Mouse (Mus musculus): ENCODE results near the gene Zfp61. TPM values are rescaled to one million over a fixed set of nuclear protein-coding genes. Genes with fewer than 3 reads are reported as not detected.

Gene Zfp61
- polyA plus RNA-seq, 1 experiment from 2014 or later, result 16.6 TPM

DNA sequence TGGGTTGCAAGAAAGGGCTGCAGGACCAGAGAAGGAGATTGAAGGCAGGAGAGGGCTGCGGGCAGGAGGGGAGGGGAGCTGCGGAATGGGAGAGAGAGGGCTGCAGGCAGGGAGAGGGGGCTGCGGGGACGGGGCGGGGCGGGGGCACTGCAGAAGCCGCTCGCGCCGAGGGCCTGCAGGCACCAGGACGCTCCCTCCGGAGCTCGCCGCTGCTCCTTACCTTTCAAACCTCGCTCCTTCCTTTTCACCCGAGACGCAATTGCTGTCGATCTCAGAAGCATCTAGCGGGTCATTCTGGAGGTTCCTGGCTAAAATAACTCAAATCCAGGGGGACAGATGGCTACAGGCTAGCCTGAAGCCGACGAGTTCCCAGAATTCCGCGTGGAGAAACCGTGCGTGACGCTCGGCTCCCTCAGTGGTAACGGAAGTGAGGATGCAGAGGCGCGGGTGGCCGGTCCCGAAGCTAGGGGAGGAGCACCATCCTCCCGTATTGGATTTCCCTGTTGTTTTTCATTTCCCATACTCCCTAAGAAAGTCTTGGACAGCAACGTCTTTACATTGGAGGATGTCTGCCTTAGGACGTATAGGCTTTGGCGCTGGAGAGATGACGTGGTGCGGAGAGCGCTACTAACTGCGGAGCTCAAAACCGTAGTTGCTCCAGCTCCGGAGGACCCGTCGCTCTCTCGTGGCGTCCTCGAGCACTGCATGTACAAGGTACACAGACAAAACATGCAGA is 1.9 kb downstream of the Zfp61 start:
- Histone ChIP-seq H3K4me2 (ENCODE audit: low read depth, low read length) (peak overlapping the region; percentile 92), H3K9ac (ENCODE audit: low read length) (peak overlapping the region; percentile 89), H3K27ac (ENCODE audit: low read length) (peak overlapping the region; percentile 76), H3K4me1 (ENCODE audit: control insufficient read depth, insufficient read depth, low read length) (peaks cover 17% of the 10 kb centered on the region), H3K27me3 (ENCODE audit: control insufficient read depth, insufficient read depth, low read length) (no peaks in the 10 kb centered on the region), H3K36me3 (ENCODE audit: control insufficient read depth, insufficient read depth) (peaks cover 37% of the 10 kb centered on the region), H3K9me3 (replicated peaks; ENCODE audit: control insufficient read depth, low read length) (no peaks in the 10 kb centered on the region), H3K4me3 (ENCODE audit: low read length) (peak overlapping the region; percentile 87)
- peak; percentile 88 for ATAC-seq (replicated peaks; ENCODE audit: extremely low read depth, insufficient read depth, low FRiP score)
- under 1% methylated on average over 47 of the region's 47 CpGs for WGBS

DNA sequence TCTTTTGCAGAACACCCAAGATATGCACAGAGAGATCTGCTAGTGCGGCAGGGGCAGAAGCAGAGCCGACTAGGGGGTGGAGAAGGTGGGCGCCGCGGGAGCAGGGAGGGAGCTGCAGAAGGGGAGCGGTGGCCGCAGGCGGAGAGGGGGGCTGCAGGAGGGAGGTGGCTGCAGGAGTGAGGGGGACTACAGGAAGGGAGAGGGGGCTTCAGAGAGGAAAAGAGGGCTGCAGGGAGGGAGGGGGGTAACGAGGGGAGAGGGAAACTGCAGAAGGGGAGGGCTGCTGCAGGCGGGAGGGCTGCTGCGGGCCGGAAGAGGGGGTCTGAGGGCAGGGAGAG is 2.4 kb downstream of the Zfp61 start:
- peak overlapping the region; percentile 87 for H3K4me3 ChIP-seq (ENCODE audit: low read length)
- H3K9me3 ChIP-seq (replicated peaks; ENCODE audit: control insufficient read depth, low read length), result no peaks in the 10 kb centered on the region
- whole genome bisulfite sequencing, result 2% methylated on average over 12 of the region's 12 CpGs
- H3K4me1 ChIP-seq (ENCODE audit: control insufficient read depth, insufficient read depth, low read length), result peaks cover 17% of the 10 kb centered on the region
- no peak overlapping the region for H3K27ac ChIP-seq (ENCODE audit: low read length)
- peaks cover 41% of the 10 kb centered on the region for H3K36me3 ChIP-seq (ENCODE audit: control insufficient read depth, insufficient read depth)
- no peak for ATAC-seq (replicated peaks; ENCODE audit: extremely low read depth, insufficient read depth, low FRiP score)
- H3K4me2 ChIP-seq (ENCODE audit: low read depth, low read length), result peak overlapping the region; percentile 92
- peak overlapping the region; percentile 89 for H3K9ac ChIP-seq (ENCODE audit: low read length)
- H3K27me3 ChIP-seq (ENCODE audit: control insufficient read depth, insufficient read depth, low read length), result no peaks in the 10 kb centered on the region

DNA sequence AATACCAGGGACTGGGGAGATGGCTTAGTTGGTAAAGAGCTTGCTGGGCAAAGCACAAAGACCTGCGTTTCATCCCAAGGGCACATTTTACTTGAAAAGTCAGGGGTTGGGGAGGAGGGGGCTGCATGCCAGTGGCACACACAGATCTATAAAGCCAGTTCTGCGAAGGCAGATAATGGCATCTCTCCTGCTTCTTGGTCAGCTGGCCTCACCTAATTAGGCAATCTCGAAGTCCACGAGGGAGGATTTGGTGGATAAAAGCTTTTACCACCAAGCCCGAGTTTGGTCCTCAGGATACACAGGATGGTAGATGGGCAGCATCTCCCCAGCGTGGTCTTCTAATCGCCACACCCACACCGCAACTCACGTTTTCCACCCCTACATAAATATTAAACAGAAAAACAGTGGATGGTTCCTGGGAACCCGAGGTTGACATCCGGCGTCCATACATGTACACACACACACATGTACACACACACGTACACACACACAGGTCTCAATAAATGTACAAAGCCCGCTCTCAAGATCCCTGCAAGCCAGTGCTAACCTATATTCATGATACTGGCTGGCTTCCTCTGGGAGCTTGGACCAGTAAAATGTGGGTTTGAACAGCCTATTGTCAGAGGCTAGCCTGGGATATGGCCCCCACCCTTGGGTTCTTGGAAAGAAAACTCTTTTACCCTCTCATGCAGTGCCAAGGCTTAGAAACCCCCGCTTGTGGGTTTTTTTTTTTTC is 3.5 kb downstream of the Zfp61 start:
- ATAC-seq (replicated peaks; ENCODE audit: extremely low read depth, insufficient read depth, low FRiP score), result no peak
- Histone ChIP-seq H3K9me3 (replicated peaks; ENCODE audit: control insufficient read depth, low read length) (no peaks in the 10 kb centered on the region), H3K36me3 (ENCODE audit: control insufficient read depth, insufficient read depth) (peaks cover 37% of the 10 kb centered on the region)

DNA sequence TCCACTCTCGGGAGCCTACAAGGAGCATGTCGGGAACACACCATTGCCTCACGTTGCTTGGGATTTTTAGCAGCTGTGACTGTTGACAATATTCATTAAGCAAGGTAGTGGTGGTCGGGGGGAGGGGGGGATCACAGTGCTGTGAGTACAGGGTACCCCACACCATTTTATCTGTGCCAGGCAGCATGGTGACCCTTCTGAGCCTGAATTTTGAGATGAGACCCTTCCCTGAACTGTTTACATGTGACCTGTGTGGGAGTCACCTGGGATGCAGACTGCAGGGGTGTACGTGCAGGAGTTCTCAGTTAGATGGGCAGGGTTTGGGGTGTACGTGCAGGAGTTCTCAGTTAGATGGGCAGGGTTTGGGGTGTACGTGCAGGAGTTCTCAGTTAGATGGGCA is 4.6 kb downstream of the Zfp61 start:
- Histone ChIP-seq H3K4me1 (ENCODE audit: control insufficient read depth, insufficient read depth, low read length) (peaks cover 17% of the 10 kb centered on the region), H3K27me3 (ENCODE audit: control insufficient read depth, insufficient read depth, low read length) (no peaks in the 10 kb centered on the region), H3K9me3 (replicated peaks; ENCODE audit: control insufficient read depth, low read length) (no peaks in the 10 kb centered on the region), H3K27ac (ENCODE audit: low read length) (no peak overlapping the region), H3K36me3 (ENCODE audit: control insufficient read depth, insufficient read depth) (peaks cover 42% of the 10 kb centered on the region), H3K9ac (ENCODE audit: low read length) (no peak overlapping the region), H3K4me3 (ENCODE audit: low read length) (no peak overlapping the region), H3K4me2 (ENCODE audit: low read depth, low read length) (no peak overlapping the region)
- no peak for ATAC-seq (replicated peaks; ENCODE audit: extremely low read depth, insufficient read depth, low FRiP score)
- 95% methylated on average over 7 of the region's 7 CpGs for WGBS

More for the DNA sequence above, 3.5 kb downstream of the Zfp61 start:
- H3K4me3 ChIP-seq (ENCODE audit: low read length), result no peak overlapping the region
- H3K27me3 ChIP-seq (ENCODE audit: control insufficient read depth, insufficient read depth, low read length), result no peaks in the 10 kb centered on the region
- no peak overlapping the region for H3K27ac ChIP-seq (ENCODE audit: low read length)
- no peak overlapping the region for H3K4me2 ChIP-seq (ENCODE audit: low read depth, low read length)
- no peak overlapping the region for H3K9ac ChIP-seq (ENCODE audit: low read length)
- H3K4me1 ChIP-seq (ENCODE audit: control insufficient read depth, insufficient read depth, low read length), result peaks cover 17% of the 10 kb centered on the region
- WGBS, result 89% methylated on average over 15 of the region's 15 CpGs

DNA sequence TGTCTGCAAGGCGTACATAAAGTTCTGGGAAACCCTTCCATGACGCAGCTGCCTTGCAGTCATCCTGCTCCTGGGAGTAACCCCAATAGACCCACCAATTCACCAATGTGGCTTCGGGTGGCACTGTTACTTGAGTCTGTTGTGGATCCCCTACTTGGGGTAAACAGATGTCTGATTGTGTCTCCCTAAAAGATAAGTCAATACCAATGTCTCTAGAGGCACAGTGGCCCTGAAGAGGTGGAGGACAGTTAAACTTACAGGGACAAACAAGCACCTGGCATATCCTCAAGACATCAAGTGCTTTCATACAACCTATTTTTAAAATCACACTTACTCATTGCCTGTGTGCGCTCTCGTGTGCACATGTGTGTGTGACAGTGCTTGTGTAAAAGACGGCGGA is 5.7 kb downstream of the Zfp61 start:
- whole genome bisulfite sequencing, result 94% methylated on average over 7 of the region's 7 CpGs
- H3K27ac ChIP-seq (ENCODE audit: low read length), result no peak overlapping the region

DNA sequence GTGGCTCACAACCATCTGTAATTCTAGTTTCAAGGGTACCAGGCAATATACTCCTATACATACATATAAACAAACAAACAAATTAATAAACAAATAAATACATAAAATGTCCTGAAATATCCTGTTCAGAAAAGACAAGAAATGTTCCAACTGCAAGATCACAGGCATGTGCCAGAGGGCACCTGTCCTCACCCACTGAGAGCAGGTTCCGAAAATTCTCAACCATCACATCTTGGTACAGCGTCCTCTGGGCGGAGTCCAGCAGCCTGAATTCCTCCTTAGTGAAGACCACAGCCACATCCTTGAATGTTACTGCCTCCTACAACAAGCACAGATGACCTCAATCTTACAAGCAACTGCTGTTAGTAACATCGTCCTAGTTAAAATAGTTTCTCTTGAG is 6.3 kb downstream of the Zfp61 start:
- H3K4me2 ChIP-seq (ENCODE audit: low read depth, low read length), result no peak overlapping the region
- H3K4me1 ChIP-seq (ENCODE audit: control insufficient read depth, insufficient read depth, low read length), result peaks cover 7% of the 10 kb centered on the region
- H3K36me3 ChIP-seq (ENCODE audit: control insufficient read depth, insufficient read depth), result peaks cover 57% of the 10 kb centered on the region
- H3K27me3 ChIP-seq (ENCODE audit: control insufficient read depth, insufficient read depth, low read length), result no peaks in the 10 kb centered on the region
- no peak overlapping the region for H3K9ac ChIP-seq (ENCODE audit: low read length)
- ATAC-seq (replicated peaks; ENCODE audit: extremely low read depth, insufficient read depth, low FRiP score), result no peak
- H3K4me3 ChIP-seq (ENCODE audit: low read length), result no peak overlapping the region
- H3K27ac ChIP-seq (ENCODE audit: low read length), result no peak overlapping the region
- no peaks in the 10 kb centered on the region for H3K9me3 ChIP-seq (replicated peaks; ENCODE audit: control insufficient read depth, low read length)
- WGBS, result 96% methylated on average over 4 of the region's 4 CpGs

More for the DNA sequence above, 5.7 kb downstream of the Zfp61 start:
- Histone ChIP-seq H3K4me3 (ENCODE audit: low read length) (no peak overlapping the region), H3K4me2 (ENCODE audit: low read depth, low read length) (no peak overlapping the region), H3K9ac (ENCODE audit: low read length) (no peak overlapping the region), H3K27me3 (ENCODE audit: control insufficient read depth, insufficient read depth, low read length) (no peaks in the 10 kb centered on the region), H3K9me3 (replicated peaks; ENCODE audit: control insufficient read depth, low read length) (no peaks in the 10 kb centered on the region), H3K36me3 (ENCODE audit: control insufficient read depth, insufficient read depth) (peaks cover 52% of the 10 kb centered on the region), H3K4me1 (ENCODE audit: control insufficient read depth, insufficient read depth, low read length) (peaks cover 13% of the 10 kb centered on the region)
- no peak for ATAC-seq (replicated peaks; ENCODE audit: extremely low read depth, insufficient read depth, low FRiP score)

DNA sequence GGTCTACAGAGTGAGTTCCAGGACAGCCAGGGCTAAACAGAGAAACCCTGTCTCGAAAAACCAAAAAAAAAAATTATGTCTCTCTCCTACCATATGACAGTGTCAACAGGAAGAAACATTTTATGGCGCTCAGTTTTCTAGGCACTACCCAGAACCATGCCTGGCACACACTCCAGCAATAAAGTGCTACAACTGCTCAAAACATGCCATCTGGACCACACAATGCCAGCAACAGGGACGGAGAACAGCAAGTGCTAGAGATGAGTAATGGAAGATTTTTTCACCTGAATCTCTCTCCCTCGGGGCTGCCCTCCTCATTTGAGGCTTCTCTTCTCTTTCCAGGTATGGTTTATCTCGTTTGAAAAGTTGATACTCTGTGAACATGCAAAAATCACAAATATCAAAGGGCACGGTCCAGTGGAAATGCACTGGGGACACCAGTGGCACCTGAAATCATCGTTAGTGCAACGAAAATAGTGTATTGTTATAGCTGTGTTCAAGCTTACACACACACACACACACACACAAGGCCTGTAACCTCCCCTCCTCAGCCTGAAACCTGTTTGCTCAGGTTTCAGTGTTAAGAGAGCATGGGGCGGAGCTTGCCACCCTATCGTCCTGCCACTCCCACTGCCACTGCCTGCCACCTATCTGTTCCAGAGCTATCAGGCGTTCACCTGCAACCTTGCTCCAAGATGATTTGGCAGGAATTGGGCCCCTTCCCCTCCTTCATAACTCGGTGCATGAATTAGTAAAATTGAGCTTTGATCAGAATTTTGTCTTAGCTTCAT is 7.8 kb downstream of the Zfp61 start:
- no peaks in the 10 kb centered on the region for H3K9me3 ChIP-seq (replicated peaks; ENCODE audit: control insufficient read depth, low read length)
- H3K27me3 ChIP-seq (ENCODE audit: control insufficient read depth, insufficient read depth, low read length), result no peaks in the 10 kb centered on the region
- H3K4me1 ChIP-seq (ENCODE audit: control insufficient read depth, insufficient read depth, low read length), result peaks cover 3% of the 10 kb centered on the region; the same call in 1 of the 2 replicates
- no peak overlapping the region for H3K9ac ChIP-seq (ENCODE audit: low read length)
- peaks cover 59% of the 10 kb centered on the region for H3K36me3 ChIP-seq (ENCODE audit: control insufficient read depth, insufficient read depth)
- no peak for ATAC-seq (replicated peaks; ENCODE audit: extremely low read depth, insufficient read depth, low FRiP score)
- H3K4me2 ChIP-seq (ENCODE audit: low read depth, low read length), result no peak overlapping the region
- no peak overlapping the region for H3K4me3 ChIP-seq (ENCODE audit: low read length)
- no peak overlapping the region for H3K27ac ChIP-seq (ENCODE audit: low read length)
- 86% methylated on average over 12 of the region's 12 CpGs for WGBS

DNA sequence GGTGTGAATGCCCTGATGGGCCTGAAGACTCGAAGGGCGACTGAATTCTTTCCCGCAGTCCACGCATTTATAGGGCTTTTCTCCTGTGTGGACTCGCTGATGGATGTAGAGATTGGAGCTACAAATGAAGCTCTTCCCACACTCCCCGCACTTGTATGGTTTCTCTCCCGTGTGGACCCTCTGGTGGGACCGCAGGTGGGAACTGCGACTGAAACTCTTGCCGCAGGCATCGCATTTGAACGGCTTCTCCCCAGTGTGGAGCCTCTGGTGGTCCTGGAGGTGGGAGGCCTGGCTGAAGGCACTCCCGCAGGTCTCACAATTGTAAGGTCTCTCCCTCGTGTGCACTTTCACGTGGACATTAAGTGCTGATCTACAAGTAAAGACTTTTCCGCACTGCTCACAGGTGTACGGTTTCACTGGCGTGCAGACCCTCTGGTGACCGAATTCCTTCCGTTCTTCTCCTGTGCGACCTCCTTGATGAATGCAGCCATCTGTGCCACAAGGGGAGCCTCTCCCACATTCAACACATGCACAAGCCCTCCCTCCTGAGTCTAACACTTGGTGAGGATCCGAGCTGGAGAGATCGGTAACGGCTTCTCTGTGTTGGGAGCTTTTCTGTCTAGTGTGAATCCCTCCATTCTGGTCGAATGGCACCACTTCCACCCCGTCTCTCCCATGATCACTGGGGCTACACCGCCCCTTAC is 9.5 kb downstream of the Zfp61 start:
- H3K27me3 ChIP-seq (ENCODE audit: control insufficient read depth, insufficient read depth, low read length), result no peaks in the 10 kb centered on the region
- no peaks in the 10 kb centered on the region for H3K9me3 ChIP-seq (replicated peaks; ENCODE audit: control insufficient read depth, low read length)
- H3K27ac ChIP-seq (ENCODE audit: low read length), result no peak overlapping the region
- H3K4me3 ChIP-seq (ENCODE audit: low read length), result no peak overlapping the region
- no peak overlapping the region for H3K9ac ChIP-seq (ENCODE audit: low read length)
- H3K36me3 ChIP-seq (ENCODE audit: control insufficient read depth, insufficient read depth), result peaks cover 56% of the 10 kb centered on the region
- no peaks in the 10 kb centered on the region for H3K4me1 ChIP-seq (ENCODE audit: control insufficient read depth, insufficient read depth, low read length)
- no peak overlapping the region for H3K4me2 ChIP-seq (ENCODE audit: low read depth, low read length)
- 81% methylated on average over 27 of the region's 27 CpGs for WGBS
- ATAC-seq (replicated peaks; ENCODE audit: extremely low read depth, insufficient read depth, low FRiP score), result no peak
